Mouse (Mus musculus) cerebellum, postnatal 4 days (tissue): ENCODE measurements at regions not wholly inside any gene's neighbourhood (a gene's known extent, or its start where the extent isn't known, plus 50 kb on each side); places are given as distances from the start of the nearest gene placed in this dataset.
"Not testable (repeated sequence)": the region's sequence is repeated elsewhere in the genome, so short reads cannot be mapped to it uniquely, and the experiment has no call there.

ENCODE experiments used
- DNase-seq, 2 experiments: peaks; one replicate each; pipeline ENCODE4 v3.0.0; 2022; ENCODE audit warnings: low spot score in 2 of 2, mixed read lengths in 1 of 2

- DNase-seq: no peak
Observed at GRCm38 (mm10) chr13:102023624-102024023, 255.6 kb upstream of the Pik3r1 start.

- no peak for DNase-seq
Observed at GRCm38 (mm10) chr13:102025138-102025537, 257.1 kb upstream of the Pik3r1 start.

- not testable (repeated sequence) for DNase-seq
Observed at GRCm38 (mm10) chr13:102025547-102025946, 257.5 kb upstream of the Pik3r1 start.

- DNase-seq: no peak
Observed at GRCm38 (mm10) chr13:102031416-102031815, 263.4 kb upstream of the Pik3r1 start.

- no peak for DNase-seq
Observed at GRCm38 (mm10) chr13:102034484-102034883, 266.5 kb upstream of the Pik3r1 start.

- DNase-seq: no peak
Observed at GRCm38 (mm10) chr13:102036001-102036400, 268.0 kb upstream of the Pik3r1 start.

- DNase-seq: no peak
Observed at GRCm38 (mm10) chr13:102036819-102037624, 269.0 kb upstream of the Pik3r1 start.

- no peak for DNase-seq
Observed at GRCm38 (mm10) chr13:102060213-102060612, 292.2 kb upstream of the Pik3r1 start.

- DNase-seq: no peak
Observed at GRCm38 (mm10) chr13:102064590-102065273, 296.7 kb upstream of the Pik3r1 start.

GRCm38 (mm10) chr13:102065274-102065640 lies 297.2 kb upstream of the Pik3r1 start:
- DNase-seq: no peak

- no peak for DNase-seq
Observed at GRCm38 (mm10) chr13:102065796-102066195, 297.8 kb upstream of the Pik3r1 start.

- DNase-seq: no peak
Observed at GRCm38 (mm10) chr13:102070740-102071139, 302.7 kb upstream of the Pik3r1 start.

GRCm38 (mm10) chr13:102072366-102072765 lies 304.3 kb upstream of the Pik3r1 start:
- DNase-seq: no peak

- DNase-seq: no peak
Observed at GRCm38 (mm10) chr13:102087766-102088165, 319.7 kb upstream of the Pik3r1 start.

- no peak for DNase-seq
Observed at GRCm38 (mm10) chr13:102089551-102089950, 321.5 kb upstream of the Pik3r1 start.

- no peak for DNase-seq
Observed at GRCm38 (mm10) chr13:102094193-102094592, 326.2 kb upstream of the Pik3r1 start.

- DNase-seq: no peak
Observed at GRCm38 (mm10) chr13:102103161-102103560, 335.1 kb upstream of the Pik3r1 start.

- no peak for DNase-seq
Observed at GRCm38 (mm10) chr13:102106188-102106587, 338.2 kb upstream of the Pik3r1 start.

- DNase-seq: no peak
Observed at GRCm38 (mm10) chr13:102108204-102108603, 340.2 kb upstream of the Pik3r1 start.

- no peak for DNase-seq
Observed at GRCm38 (mm10) chr13:102108916-102109315, 340.9 kb upstream of the Pik3r1 start.

GRCm38 (mm10) chr13:102113941-102114340 lies 345.9 kb upstream of the Pik3r1 start:
- DNase-seq: no peak

GRCm38 (mm10) chr13:102122341-102122740 lies 354.3 kb upstream of the Pik3r1 start:
- no peak for DNase-seq

GRCm38 (mm10) chr13:102127933-102128430 lies 360.0 kb upstream of the Pik3r1 start:
- no peak for DNase-seq
